ENCODE assay signal across 32 mouse cellular contexts in the genomic region with DNA sequence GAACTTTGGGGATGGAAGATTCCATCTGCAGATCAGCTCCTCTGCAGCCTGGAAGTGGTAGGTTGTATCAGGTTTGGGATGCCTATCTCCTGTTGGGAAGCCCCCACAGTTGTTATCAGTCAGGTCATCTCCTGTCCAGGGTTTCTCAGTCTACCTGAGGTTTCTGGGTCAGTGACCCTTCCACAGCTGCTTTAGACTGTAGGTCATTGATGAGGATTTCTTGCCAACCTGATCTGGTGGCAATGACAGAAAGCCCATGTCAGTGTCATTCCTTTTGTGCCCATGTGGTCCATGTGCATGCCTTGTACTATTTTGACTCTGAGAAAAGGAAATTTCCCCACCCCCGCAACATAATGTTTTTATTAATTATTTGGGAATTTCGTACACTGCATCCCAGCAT.
"Had no signal": no experiment of that assay in that cellular context is flagged by ENCODE, and none has a peak within 500 bp of the region (broad histone marks: within the 10 kb centered on the region; RNA-seq: fewer than 3 reads in every experiment).

No protein-coding gene starts in this region.

- DNase-seq: heart, postnatal 10 days; heart, postnatal 14 days; heart, postnatal 36 days; heart, postnatal 4 days; kidney, adult 11 months; kidney, adult 18-20 months; kidney, adult 2 months; kidney, adult 8-10 months; kidney, adult 9 months; kidney, postnatal 10 days; kidney, postnatal 14 days; kidney, postnatal 25 days; kidney, postnatal 36 days; kidney, postnatal 4 days; layer of hippocampus, adult 9-11 months; layer of hippocampus, postnatal 36 days had no signal

- H3K27ac ChIP-seq: heart, embryonic 13.5 days; heart, embryonic 15.5 days; hindbrain, embryonic 10.5 days; hindbrain, embryonic 12.5 days; hindbrain, embryonic 13.5 days; hindbrain, embryonic 15.5 days; hindbrain, postnatal 0 days; intestine, embryonic 15.5 days; kidney, embryonic 15.5 days; kidney, postnatal 0 days; layer of hippocampus, adult 2 months; left cerebral cortex, adult 2 months had no signal

- H3K9me3 ChIP-seq: heart, embryonic 12.5 days; heart, embryonic 13.5 days; heart, embryonic 15.5 days; hindbrain, embryonic 10.5 days; hindbrain, embryonic 12.5 days; hindbrain, embryonic 13.5 days; hindbrain, embryonic 15.5 days; intestine, embryonic 15.5 days; kidney, embryonic 15.5 days had no signal

- H3K9ac ChIP-seq: heart, embryonic 12.5 days; heart, embryonic 13.5 days; heart, embryonic 15.5 days; hindbrain, embryonic 12.5 days; hindbrain, embryonic 13.5 days; hindbrain, embryonic 15.5 days; intestine, embryonic 15.5 days; kidney, embryonic 15.5 days had no signal

- H3K27me3 ChIP-seq: heart, embryonic 15.5 days; hindbrain, embryonic 12.5 days; hindbrain, embryonic 13.5 days; hindbrain, embryonic 15.5 days; intestine, embryonic 15.5 days; kidney, embryonic 15.5 days had no signal

- H3K4me1 ChIP-seq: heart, embryonic 12.5 days; heart, embryonic 13.5 days; heart, embryonic 15.5 days; hindbrain, embryonic 10.5 days; hindbrain, embryonic 12.5 days; hindbrain, embryonic 13.5 days; hindbrain, embryonic 15.5 days; intestine, embryonic 15.5 days; kidney, embryonic 15.5 days had no signal

- H3K36me3 ChIP-seq: heart, embryonic 12.5 days; heart, embryonic 13.5 days; heart, embryonic 15.5 days; hindbrain, embryonic 10.5 days; hindbrain, embryonic 12.5 days; hindbrain, embryonic 13.5 days; hindbrain, embryonic 15.5 days; intestine, embryonic 15.5 days; kidney, embryonic 15.5 days had no signal

- H3K4me3 ChIP-seq: heart, embryonic 12.5 days; heart, embryonic 13.5 days; heart, embryonic 15.5 days; hindbrain, embryonic 10.5 days; hindbrain, embryonic 12.5 days; hindbrain, embryonic 13.5 days; hindbrain, embryonic 15.5 days; intestine, embryonic 15.5 days; kidney, embryonic 15.5 days; layer of hippocampus, adult 2 months; left cerebral cortex, adult 2 months had no signal

- ATAC-seq: hindbrain, embryonic 16.5 days; hindbrain, postnatal 0 days; inflammation-experienced regulatory T-cells, adult 6 months; intestine, embryonic 15.5 days had no signal

- H3K4me2 ChIP-seq: heart, embryonic 11.5 days; heart, embryonic 12.5 days; heart, embryonic 13.5 days; heart, embryonic 15.5 days; hindbrain, embryonic 12.5 days; hindbrain, embryonic 13.5 days; hindbrain, embryonic 15.5 days; intestine, embryonic 15.5 days; kidney, embryonic 15.5 days had no signal
